Mouse (Mus musculus) forebrain, postnatal 0 days (tissue): ENCODE results near the gene Tm9sf1. TPM values are rescaled to one million over a fixed set of nuclear protein-coding genes. Genes with fewer than 3 reads are reported as not detected.
A peak's percentile ranks its signal among the peaks of the same experiment; 100 is the strongest.

ENCODE experiments used
- ATAC-seq: fragments of 200-750 bp; cut with Nextera tagmentation; 2 replicates; pipeline ENCODE4 v1.8.0; 2017; ENCODE audit warnings: mild to moderate bottlenecking, moderate library complexity
- DNase-seq: peaks from one replicate; pipeline ENCODE4 v3.0.0-alpha.2; 2015
- H3K27ac ChIP-seq: fragments of 300-500 bp; sonication (generic); 2 replicates; pipeline ENCODE4 v1.5.1; 2014; ENCODE audit warnings: low read depth, mild to moderate bottlenecking, antibody characterized with exemption, low read length, moderate library complexity, mixed read lengths
- H3K27me3 ChIP-seq: fragments of 300-500 bp; sonication (generic); 2 replicates; pipeline ENCODE4 v1.6.1; 2014; ENCODE audit warnings: mild to moderate bottlenecking, low read length, mixed read lengths; ENCODE audit not compliant: insufficient read depth
- H3K36me3 ChIP-seq: fragments of 300-500 bp; sonication (generic); 2 replicates; pipeline ENCODE4 v1.6.1; 2014; ENCODE audit warnings: mild to moderate bottlenecking, moderate library complexity; ENCODE audit not compliant: insufficient read depth
- H3K4me1 ChIP-seq: fragments of 300-500 bp; sonication (generic); 2 replicates; pipeline ENCODE4 v1.6.1; 2014; ENCODE audit warnings: antibody characterized with exemption; ENCODE audit not compliant: insufficient read depth
- H3K4me2 ChIP-seq: fragments of 300-500 bp; sonication (generic); 2 replicates; pipeline ENCODE4 v1.6.1; 2014; ENCODE audit warnings: low read depth, mild to moderate bottlenecking, moderate library complexity
- H3K4me3 ChIP-seq: fragments of 300-500 bp; sonication (generic); 2 replicates; pipeline ENCODE4 v1.5.1; 2014; ENCODE audit warnings: low read depth, low read length, mixed read lengths
- H3K9ac ChIP-seq: fragments of 300-500 bp; sonication (generic); 2 replicates; pipeline ENCODE4 v1.6.1; 2014; ENCODE audit warnings: mild to moderate bottlenecking
- H3K9me3 ChIP-seq: fragments of 300-500 bp; sonication (generic); 2 replicates; pipeline ENCODE4 v1.6.1; 2016; ENCODE audit warnings: low read length
- CTCF ChIP-seq: sonication (generic); IDR thresholded peaks from 2 replicates; pipeline ENCODE4 v1.5.1; 2016; ENCODE audit warnings: antibody characterized with exemption, control low read depth, low read depth
- WGBS: fragments of 180-500 bp; shearing (Covaris S2); extraction: QIAGEN DNeasy Blood & Tissue Kit; methylation state at CpG from one replicate; pipeline ENCODE4 v1.1.7; 2014; 5-methylcytosine and 5-hydroxymethylcytosine counted together
- polyA plus RNA-seq: library from polyadenylated mRNA; unstranded; fragments of >200 nt; fragmentation: Nextera tagmentation; extraction: Ambion mirVana; gene quantifications from 2 replicates; pipeline ENCODE4 v1.2.1, GENCODE M21; 2015
- total RNA-seq: library from RNA; depleted of rRNA; stranded (reverse); fragments of >200 nt; gene quantifications from 2 replicates; pipeline ENCODE4 v1.2.3, GENCODE M21; 2014

The Tm9sf1 gene
- total and polyA plus RNA-seq, 2 experiments from 2014 or later = 33.4 to 48.4 TPM

DNA sequence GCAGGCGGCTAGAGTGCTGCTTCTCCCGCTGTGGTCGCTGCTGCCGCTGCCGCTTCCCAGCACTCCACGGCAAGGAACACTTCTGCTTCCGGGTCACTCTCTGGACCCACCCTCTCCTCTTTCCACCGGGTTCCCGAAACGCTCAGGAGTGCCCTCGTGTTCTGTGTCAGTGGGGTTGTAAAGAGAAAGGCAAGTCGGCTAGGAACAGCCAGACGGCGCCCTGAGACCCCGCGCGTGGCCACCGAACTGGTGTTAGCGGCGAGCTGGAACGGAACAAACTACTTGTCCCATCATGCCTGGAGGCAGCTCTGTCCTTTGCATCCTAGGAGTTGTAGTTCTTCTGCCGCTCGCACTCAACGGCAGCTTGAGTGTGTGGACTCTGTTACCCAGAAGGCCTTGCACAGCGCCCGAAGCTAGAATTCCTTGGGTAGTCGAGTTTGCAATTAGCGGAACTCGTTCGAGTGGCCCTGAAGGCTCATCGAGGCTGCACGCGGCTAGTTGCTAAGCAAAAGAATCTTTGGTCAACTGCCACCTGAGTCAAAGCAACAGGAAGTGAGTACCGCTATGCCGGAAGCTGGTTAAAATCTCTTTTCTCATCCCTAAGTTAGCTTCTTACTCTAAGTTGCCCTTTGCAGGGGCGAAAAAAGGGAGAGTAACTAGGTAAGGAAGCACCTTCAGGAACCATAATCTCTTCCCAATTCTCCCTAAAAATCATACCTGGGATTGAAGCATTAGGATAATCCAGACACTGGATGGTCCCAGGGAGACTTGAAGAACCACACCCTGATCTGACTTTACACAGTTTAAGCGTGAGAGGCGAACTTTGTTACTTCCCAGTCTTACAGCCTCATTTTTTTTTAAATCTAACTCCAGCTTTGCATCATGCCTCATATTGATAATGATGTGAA is 28.5 kb upstream of the Tm9sf1 start, which contains the start of the genes Gmpr2 and Nedd8:
Gene Gmpr2 (plus strand): TSS at position 109 of the 908 bp plus-strand sequence.
Gene Nedd8 (minus strand): TSS at position 292 of the 908 bp plus-strand sequence.
- peaks cover 16% of the 10 kb centered on the region for H3K4me1 ChIP-seq
- peak; percentile 99 for ATAC-seq
- peaks cover 9% of the 10 kb centered on the region for H3K36me3 ChIP-seq
- no peaks in the 10 kb centered on the region for H3K9me3 ChIP-seq
- 0 out of 2 replicates have a peak, but pooled peaks have one; percentile 18 for TF ChIP-seq CTCF
- DNase-seq = peak; percentile 95
- peak within 1 kb of the TSS; percentile 89 for H3K27ac ChIP-seq
- peak within 1 kb of the TSS; percentile 85 for H3K4me3 ChIP-seq
- no peaks in the 10 kb centered on the region for H3K27me3 ChIP-seq
- H3K4me2 ChIP-seq = peak within 1 kb of the TSS; percentile 83
- H3K9ac ChIP-seq = peak within 1 kb of the TSS; percentile 65
- WGBS = under 1% methylated on average over 38 of the region's 38 CpGs

DNA sequence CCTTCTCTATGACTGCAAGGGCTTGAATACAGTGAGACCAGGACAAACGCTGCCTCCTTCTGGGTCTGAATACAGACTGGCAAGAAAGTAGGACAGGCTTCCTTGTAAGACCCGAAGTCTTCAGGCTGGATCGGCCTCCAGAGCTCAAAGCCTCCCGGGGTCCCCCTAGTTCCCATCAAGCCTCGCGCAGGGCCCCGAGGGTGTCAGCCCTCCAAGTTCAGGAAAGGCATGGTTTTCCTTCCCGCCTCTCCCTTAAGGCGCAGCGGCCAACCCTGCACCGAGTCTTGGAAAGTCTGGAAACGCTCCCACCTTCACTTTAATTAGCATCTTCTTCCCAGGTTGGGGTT is 27.9 kb upstream of the Tm9sf1 start:
- Histone ChIP-seq H3K9me3 (no peaks in the 10 kb centered on the region), H3K9ac (peak overlapping the region; percentile 65), H3K27ac (peak overlapping the region; percentile 89), H3K4me2 (peak overlapping the region; percentile 83), H3K27me3 (no peaks in the 10 kb centered on the region), H3K4me1 (peaks cover 16% of the 10 kb centered on the region), H3K4me3 (peak overlapping the region; percentile 85), H3K36me3 (peaks cover 3% of the 10 kb centered on the region; the same call in 1 of the 2 replicates)
- no peak; the same call in 1 of the 2 replicates for TF ChIP-seq CTCF
- WGBS = under 1% methylated on average over 12 of the region's 12 CpGs
- peak; percentile 58 for ATAC-seq
- no peak for DNase-seq

DNA sequence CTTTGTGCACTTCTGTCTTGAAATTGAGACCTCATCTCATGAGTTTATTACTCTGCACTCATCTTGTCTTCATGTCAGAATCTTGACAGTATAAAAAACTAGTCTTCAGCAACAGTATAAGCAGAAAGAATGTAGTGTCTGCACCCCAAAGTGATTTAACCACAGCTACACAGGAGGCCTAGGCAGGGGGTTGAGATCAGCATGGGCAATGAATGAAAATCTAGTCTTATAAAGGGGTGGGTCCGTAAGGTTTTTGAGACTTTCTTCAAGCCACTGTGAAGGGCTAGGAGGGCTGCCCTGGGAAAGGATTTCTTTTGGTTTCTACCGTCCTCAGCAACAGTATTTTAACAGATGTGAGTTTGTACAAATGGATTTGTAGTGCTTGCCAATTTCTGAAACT is 17.0 kb upstream of the Tm9sf1 start:
- Histone ChIP-seq H3K4me2 (peak overlapping the region; percentile 59; the same call in 1 of the 2 replicates), H3K27me3 (no peaks in the 10 kb centered on the region), H3K27ac (no peak overlapping the region), H3K4me1 (0 out of 2 replicates have a peak, but pooled peaks cover 2% of the 10 kb centered on the region), H3K9ac (peak overlapping the region; percentile 59; the same call in 1 of the 2 replicates), H3K36me3 (peaks cover 25% of the 10 kb centered on the region), H3K4me3 (peak overlapping the region; percentile 60; the same call in 1 of the 2 replicates), H3K9me3 (no peaks in the 10 kb centered on the region)
- DNase-seq = no peak
- no peak for ATAC-seq
- TF ChIP-seq CTCF = no peak
- 20% methylated on average over 2 of the region's 2 CpGs for WGBS

DNA sequence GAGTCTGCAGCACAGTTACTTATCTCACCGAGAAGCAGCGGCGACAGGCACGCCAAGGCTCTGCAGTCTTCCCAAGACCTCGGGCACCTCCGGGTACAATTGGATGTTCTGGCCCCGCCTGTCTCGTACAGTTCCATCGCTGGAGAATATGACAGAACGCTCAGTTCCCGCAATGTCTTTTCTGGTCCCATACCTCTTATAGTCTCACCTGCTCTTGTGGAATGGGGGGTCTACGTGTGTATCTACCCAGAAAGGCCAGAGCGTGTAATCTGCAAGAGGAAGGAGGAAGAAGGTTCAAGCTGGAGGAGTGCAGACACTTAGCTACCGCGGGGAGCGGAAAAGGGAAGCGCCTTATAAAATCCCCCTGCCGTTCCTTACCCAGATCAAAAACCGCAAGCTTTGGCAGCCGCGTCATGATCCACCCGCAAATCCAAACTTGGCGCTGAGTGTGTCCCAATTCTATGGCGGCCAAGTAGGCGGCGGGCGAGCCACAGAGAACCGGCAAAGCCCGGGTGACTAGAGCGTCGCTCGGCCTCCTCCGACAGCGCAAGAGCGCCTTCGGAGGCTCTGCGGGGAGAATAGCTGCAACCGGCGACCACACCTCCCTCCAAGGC is 16.5 kb upstream of the Tm9sf1 start, which contains the start of gene Mdp1:
Gene Mdp1 (minus strand): TSS at position 549 of the 614 bp plus-strand sequence.
- H3K27ac ChIP-seq = peak within 1 kb of the TSS; percentile 83
- peak within 1 kb of the TSS; percentile 60 for H3K4me3 ChIP-seq
- H3K9ac ChIP-seq = peak within 1 kb of the TSS; percentile 59
- no peaks in the 10 kb centered on the region for H3K9me3 ChIP-seq
- no peaks in the 10 kb centered on the region for H3K27me3 ChIP-seq
- peak; percentile 92 for DNase-seq
- 2% methylated on average over 39 of the region's 39 CpGs for WGBS
- H3K36me3 ChIP-seq = peaks cover 25% of the 10 kb centered on the region
- ATAC-seq = peak; percentile 99
- H3K4me1 ChIP-seq = 0 out of 2 replicates have a peak, but pooled peaks cover 2% of the 10 kb centered on the region
- peak within 1 kb of the TSS; percentile 59 for H3K4me2 ChIP-seq
- TF ChIP-seq CTCF = peak; percentile 62

DNA sequence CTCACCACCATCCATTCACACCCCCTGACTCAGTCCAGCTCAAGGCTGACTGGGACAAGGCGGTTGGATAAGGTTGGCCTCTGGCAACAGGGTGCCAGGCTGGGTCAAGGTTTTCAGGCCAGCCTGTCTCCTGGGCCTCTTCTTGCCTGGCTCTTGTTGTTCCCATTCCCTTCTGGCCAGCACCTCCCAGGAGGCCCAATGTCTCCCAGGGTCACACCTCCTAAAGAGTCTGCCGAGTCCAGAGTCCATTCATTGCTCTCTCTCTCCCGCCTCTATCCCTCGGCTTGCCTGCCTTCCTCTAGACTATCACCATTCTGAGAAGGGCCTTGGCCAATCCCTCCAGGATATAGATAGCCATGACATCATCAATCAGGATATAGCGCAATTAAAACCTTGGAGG is 14.4 kb upstream of the Tm9sf1 start:
- H3K4me2 ChIP-seq = no peak overlapping the region
- H3K4me1 ChIP-seq = 0 out of 2 replicates have a peak, but pooled peaks cover 2% of the 10 kb centered on the region
- no peak for DNase-seq
- no peak overlapping the region for H3K27ac ChIP-seq
- no peaks in the 10 kb centered on the region for H3K27me3 ChIP-seq
- WGBS = 94% methylated on average over 5 of the region's 5 CpGs
- no peak overlapping the region for H3K4me3 ChIP-seq
- no peak for TF ChIP-seq CTCF
- ATAC-seq = no peak
- H3K9me3 ChIP-seq = no peaks in the 10 kb centered on the region
- no peak overlapping the region for H3K9ac ChIP-seq
- H3K36me3 ChIP-seq = peaks cover 16% of the 10 kb centered on the region

DNA sequence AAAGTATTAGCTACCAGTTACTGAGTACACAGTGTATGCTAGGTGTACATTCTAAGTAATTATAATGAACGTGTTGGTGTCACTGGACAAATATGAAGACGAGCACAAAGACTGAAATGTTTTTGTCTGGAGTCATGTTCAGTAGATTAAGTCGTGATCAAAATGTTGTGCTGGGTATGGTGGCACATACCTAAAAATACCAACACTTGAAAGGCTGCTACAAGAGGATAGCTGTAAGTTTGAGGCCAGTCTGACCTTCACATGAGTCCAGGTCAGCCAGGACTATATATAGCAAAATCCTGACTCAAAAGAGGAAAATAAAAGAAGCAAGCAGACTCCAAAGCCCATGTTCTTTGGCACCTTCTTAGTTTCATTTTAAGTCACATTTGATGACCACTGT is 13.3 kb upstream of the Tm9sf1 start:
- H3K4me3 ChIP-seq = no peak overlapping the region
- H3K4me1 ChIP-seq = 0 out of 2 replicates have a peak, but pooled peaks cover 2% of the 10 kb centered on the region
- ATAC-seq (no peak), DNase-seq (no peak)
- no peak overlapping the region for H3K4me2 ChIP-seq
- no peak for TF ChIP-seq CTCF
- WGBS = 89% methylated on average over 3 of the region's 3 CpGs
- H3K27me3 ChIP-seq = no peaks in the 10 kb centered on the region
- H3K36me3 ChIP-seq = peaks cover 11% of the 10 kb centered on the region; the same call in 1 of the 2 replicates
- no peak overlapping the region for H3K9ac ChIP-seq
- H3K27ac ChIP-seq = no peak overlapping the region
- H3K9me3 ChIP-seq = no peaks in the 10 kb centered on the region
